Mouse (Mus musculus): ENCODE measurements around the gene Naaladl2.

DNA sequence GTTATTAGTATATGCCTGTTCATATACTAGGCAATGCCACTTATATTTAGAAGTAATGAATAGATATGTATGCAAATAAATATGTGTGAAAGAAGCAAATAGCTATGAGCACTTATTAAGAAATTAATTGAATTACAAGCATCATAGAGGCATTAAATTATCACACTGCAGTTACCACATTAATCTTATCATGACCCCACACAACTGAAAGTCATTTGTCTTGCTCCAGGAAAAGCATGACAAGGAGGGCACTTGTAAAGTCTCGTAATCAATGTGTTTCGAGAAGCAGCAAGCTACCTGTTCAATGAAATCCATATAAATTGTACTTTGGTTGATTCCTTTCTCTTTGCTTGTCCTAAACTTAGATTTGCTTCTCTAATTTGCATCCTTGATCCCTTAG is 1030.7 kb downstream of the Naaladl2 start:
- TF ChIP-seq MAFK (IDR thresholded peaks at IDR 0.05; ENCODE audit: insufficient read depth, low read depth, low read length): no peak
- no peak for TF ChIP-seq ZNF384 (IDR thresholded peaks at IDR 0.05; ENCODE audit: low read depth, low read length)
- no peak for TF ChIP-seq HCFC1 (IDR thresholded peaks at IDR 0.05; ENCODE audit: borderline replicate concordance, insufficient read depth, low read length)
- TF ChIP-seq CHD2 (IDR thresholded peaks at IDR 0.05; ENCODE audit: low read depth, low read length): no peak
- TF ChIP-seq ZC3H11A (IDR thresholded peaks at IDR 0.05; ENCODE audit: borderline replicate concordance, low read depth, low read length): no peak
